Mouse (Mus musculus): Measurements from ENCODE around the gene Klrb1c. TPM values are rescaled to one million over a fixed set of nuclear protein-coding genes. Genes with fewer than 3 reads are reported as not detected.
"Not testable (repeated sequence)": the region's sequence is repeated elsewhere in the genome, so short reads cannot be mapped to it uniquely, and the experiment has no call there.

Klrb1c gene
- total and polyA plus RNA-seq, 2 experiments from 2014 or later, result 0.25 to 0.77 TPM

DNA sequence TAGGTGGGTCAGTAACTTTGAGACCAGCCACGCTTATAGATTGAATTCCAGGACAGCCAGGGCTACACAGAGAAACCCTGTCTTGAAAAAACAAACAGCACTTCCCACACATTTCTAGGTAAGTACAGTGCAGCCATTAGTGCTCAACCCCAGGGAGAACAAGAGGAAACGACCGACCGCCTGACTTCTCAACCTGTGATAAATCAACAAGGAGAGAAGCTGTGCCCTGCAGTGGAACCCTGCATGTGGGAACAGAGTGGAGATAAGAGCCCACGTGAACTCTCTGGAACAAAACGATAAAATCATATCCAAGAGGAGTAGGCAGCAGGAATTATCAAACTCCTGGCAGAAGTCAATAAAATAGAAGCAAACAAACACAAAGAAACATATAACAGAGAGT lies 4.7 kb upstream of the Klrb1c start:
- no peak overlapping the region for H3K4me2 ChIP-seq (ENCODE audit: low read depth, low read length, poor library complexity, severe bottlenecking)
- H3K9me3 ChIP-seq (ENCODE audit: low read length), result 0 out of 2 replicates have a peak, but pooled peaks cover 3% of the 10 kb centered on the region
- no peaks in the 10 kb centered on the region for H3K36me3 ChIP-seq (ENCODE audit: insufficient read depth, low read length)
- H3K27ac ChIP-seq (ENCODE audit: low read depth, low read length), result no peak overlapping the region
- TF ChIP-seq CTCF (IDR thresholded peaks at IDR 0.05), result no peak
- 67% methylated on average over 6 of the region's 6 CpGs for WGBS
- 0 out of 2 replicates have a peak, but pooled peaks cover 2% of the 10 kb centered on the region for H3K4me1 ChIP-seq (ENCODE audit: insufficient read depth, low read length)
- H3K9ac ChIP-seq (replicated peaks; ENCODE audit: low read length, poor library complexity, severe bottlenecking), result no peak overlapping the region
- H3K4me3 ChIP-seq (ENCODE audit: low read depth, low read length), result no peak overlapping the region
- ATAC-seq (ENCODE audit: low FRiP score) (no peak), DNase-seq (ENCODE audit: low spot score) (no peak)
- no peaks in the 10 kb centered on the region for H3K27me3 ChIP-seq (ENCODE audit: insufficient read depth, low read length)

DNA sequence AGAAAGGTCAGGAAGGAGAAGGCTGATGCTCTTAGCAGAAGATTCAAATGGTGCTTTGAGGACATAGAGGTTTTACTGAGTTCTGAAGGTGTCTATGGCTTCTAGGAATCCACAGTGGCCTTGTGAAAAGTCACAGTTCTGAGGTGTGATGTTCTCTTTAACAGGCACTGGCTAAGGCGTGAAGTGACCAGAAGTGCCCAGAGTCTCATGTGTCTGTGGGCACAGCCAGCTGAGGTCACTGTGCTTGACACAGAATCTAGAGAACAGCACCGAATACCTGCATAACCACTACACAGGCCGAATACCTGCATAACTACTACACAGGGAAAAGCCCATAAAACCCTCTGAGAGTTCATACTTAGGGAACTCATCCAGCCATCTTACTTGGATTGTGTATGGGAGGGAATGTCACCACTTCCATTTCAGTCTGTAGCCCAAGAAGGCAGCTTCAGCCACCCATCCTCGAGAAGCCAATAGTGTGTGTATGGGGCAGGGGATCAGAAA lies 1.5 kb upstream of the Klrb1c start:
- not testable (repeated sequence) for H3K9ac ChIP-seq (replicated peaks; ENCODE audit: low read length, poor library complexity, severe bottlenecking); H3K9me3 ChIP-seq (ENCODE audit: low read length); H3K27ac ChIP-seq (ENCODE audit: low read depth, low read length); H3K4me2 ChIP-seq (ENCODE audit: low read depth, low read length, poor library complexity, severe bottlenecking); H3K4me3 ChIP-seq (ENCODE audit: low read depth, low read length); ATAC-seq (ENCODE audit: low FRiP score); H3K36me3 ChIP-seq (ENCODE audit: insufficient read depth, low read length); DNase-seq (ENCODE audit: low spot score); H3K27me3 ChIP-seq (ENCODE audit: insufficient read depth, low read length); H3K4me1 ChIP-seq (ENCODE audit: insufficient read depth, low read length)
- 91% methylated on average over 4 of the region's 4 CpGs for WGBS

DNA sequence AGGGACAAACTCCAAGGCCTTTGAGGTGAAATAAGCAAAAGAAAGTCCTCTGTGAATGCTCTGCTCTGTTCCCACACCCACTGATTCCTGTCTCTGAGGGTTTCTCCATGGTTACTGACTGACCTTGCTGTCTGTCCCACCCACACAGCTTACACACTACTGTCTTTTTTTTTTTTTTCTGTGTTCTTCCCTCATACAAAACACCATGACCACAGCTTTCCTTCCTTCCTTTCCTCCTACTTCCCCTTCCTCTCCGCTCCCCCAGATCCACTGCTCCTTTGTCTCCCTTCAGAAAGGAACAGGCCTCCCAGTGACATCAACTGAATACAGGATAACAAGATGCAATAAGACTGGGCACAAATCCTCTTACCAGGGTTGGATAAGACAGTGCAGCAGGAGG lies 498 bp downstream of the Klrb1c start:
- no peaks in the 10 kb centered on the region for H3K36me3 ChIP-seq (ENCODE audit: insufficient read depth, low read length)
- H3K4me3 ChIP-seq (ENCODE audit: low read depth, low read length), result no peak overlapping the region
- whole genome bisulfite sequencing, result 57% methylated on average over 1 of the region's 1 CpGs

DNA sequence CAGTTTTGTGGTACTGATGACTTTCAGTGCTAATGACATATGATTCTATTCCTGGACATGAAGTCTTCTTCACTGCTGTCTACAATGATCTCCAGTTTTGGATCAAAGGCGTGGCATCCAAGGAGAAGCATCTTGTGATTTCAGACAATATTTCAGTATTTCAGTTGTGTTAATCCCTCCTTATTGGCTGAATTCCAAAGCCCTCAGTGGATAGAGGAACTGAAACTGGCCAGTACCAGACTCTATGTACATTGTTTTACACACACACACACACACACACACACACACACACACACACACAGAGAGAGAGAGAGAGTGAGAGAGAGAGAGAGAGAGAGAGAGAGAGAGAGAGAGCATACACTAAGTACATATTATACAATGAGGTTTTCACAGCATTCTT lies 2.6 kb downstream of the Klrb1c start:
- H3K4me1 ChIP-seq (ENCODE audit: insufficient read depth, low read length); H3K27me3 ChIP-seq (ENCODE audit: insufficient read depth, low read length); H3K4me3 ChIP-seq (ENCODE audit: low read depth, low read length); H3K4me2 ChIP-seq (ENCODE audit: low read depth, low read length, poor library complexity, severe bottlenecking); H3K9ac ChIP-seq (replicated peaks; ENCODE audit: low read length, poor library complexity, severe bottlenecking); H3K9me3 ChIP-seq (ENCODE audit: low read length); DNase-seq (ENCODE audit: low spot score); H3K27ac ChIP-seq (ENCODE audit: low read depth, low read length); H3K36me3 ChIP-seq (ENCODE audit: insufficient read depth, low read length); ATAC-seq (ENCODE audit: low FRiP score): not testable (repeated sequence)
- 84% methylated on average over 1 of the region's 1 CpGs for WGBS

More for the DNA sequence above, 498 bp downstream of the Klrb1c start:
- no peak for TF ChIP-seq CTCF (IDR thresholded peaks at IDR 0.05)
- Histone ChIP-seq H3K9me3 (ENCODE audit: low read length) (0 out of 2 replicates have a peak, but pooled peaks cover 3% of the 10 kb centered on the region), H3K4me1 (ENCODE audit: insufficient read depth, low read length) (no peaks in the 10 kb centered on the region), H3K27ac (ENCODE audit: low read depth, low read length) (no peak overlapping the region), H3K27me3 (ENCODE audit: insufficient read depth, low read length) (no peaks in the 10 kb centered on the region), H3K4me2 (ENCODE audit: low read depth, low read length, poor library complexity, severe bottlenecking) (no peak overlapping the region), H3K9ac (replicated peaks; ENCODE audit: low read length, poor library complexity, severe bottlenecking) (no peak overlapping the region)
- no peak for DNase-seq (ENCODE audit: low spot score)
- no peak for ATAC-seq (ENCODE audit: low FRiP score)

DNA sequence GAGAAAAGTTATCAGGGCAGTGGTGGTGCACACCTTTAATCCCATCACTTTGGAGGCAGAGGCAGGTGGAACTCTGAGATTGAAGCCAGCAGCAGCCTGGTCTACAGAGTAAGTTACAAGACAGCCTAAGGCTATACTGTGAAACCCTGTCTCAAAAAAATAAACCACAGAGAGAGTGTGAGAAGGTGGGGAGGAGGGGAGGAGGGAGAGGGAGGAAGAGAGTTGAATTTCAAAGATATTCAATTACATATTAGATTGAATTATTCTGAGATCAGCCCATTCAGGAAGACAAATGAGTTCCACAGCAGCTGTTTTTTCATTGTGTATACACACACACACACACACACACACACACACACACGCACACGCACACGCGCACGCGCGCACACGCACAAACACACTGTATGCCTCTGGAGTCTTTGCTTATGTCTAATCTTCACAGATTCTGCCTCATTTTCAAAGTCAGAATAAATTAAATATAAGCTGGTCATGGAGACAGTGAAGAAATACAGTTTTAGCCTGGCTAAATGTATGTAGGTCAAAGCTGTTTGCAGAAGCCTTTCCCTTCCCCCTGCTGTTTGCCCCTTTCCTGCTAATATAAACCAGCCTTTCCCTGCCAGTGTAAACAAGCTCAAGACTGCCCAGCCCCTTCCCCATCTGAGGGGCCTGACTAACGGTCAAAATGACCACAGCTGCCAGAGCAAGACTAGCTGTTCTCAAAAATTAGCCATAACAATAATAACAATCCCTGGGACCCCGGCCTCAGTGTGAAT lies 19.3 kb downstream of the Klrb1c start:
- ATAC-seq (ENCODE audit: low FRiP score) (no peak), DNase-seq (ENCODE audit: low spot score) (no peak)
- 76% methylated on average over 10 of the region's 10 CpGs for WGBS

DNA sequence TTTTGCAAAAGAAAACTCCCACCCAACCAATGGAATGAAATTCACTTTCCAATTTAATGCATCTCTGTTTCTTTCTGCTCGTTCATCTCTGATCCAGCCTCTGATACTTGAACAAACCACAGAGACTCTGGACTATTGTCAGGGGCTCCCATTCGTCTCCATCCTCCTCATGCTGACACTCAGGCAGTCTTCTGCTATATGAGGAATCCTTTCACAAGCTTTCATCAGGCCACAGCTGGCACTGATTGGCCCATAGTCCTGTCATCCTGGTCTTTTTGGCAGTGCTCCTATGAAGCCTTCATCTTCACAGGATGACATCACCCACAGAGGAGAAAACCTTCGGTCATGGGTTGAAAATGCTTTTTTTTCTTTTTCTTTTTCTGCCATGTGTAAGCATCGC lies 21.0 kb downstream of the Klrb1c start:
- ATAC-seq (ENCODE audit: low FRiP score) (no peak), DNase-seq (ENCODE audit: low spot score) (no peak)
- Histone ChIP-seq H3K27ac (ENCODE audit: low read depth, low read length) (no peak overlapping the region), H3K4me1 (ENCODE audit: insufficient read depth, low read length) (no peaks in the 10 kb centered on the region), H3K36me3 (ENCODE audit: insufficient read depth, low read length) (no peaks in the 10 kb centered on the region), H3K9ac (replicated peaks; ENCODE audit: low read length, poor library complexity, severe bottlenecking) (no peak overlapping the region), H3K27me3 (ENCODE audit: insufficient read depth, low read length) (no peaks in the 10 kb centered on the region), H3K9me3 (ENCODE audit: low read length) (no peaks in the 10 kb centered on the region), H3K4me3 (ENCODE audit: low read depth, low read length) (no peak overlapping the region), H3K4me2 (ENCODE audit: low read depth, low read length, poor library complexity, severe bottlenecking) (no peak overlapping the region)
- WGBS, result 73% methylated on average over 4 of the region's 4 CpGs
- TF ChIP-seq CTCF (IDR thresholded peaks at IDR 0.05), result no peak

More for the DNA sequence above, 19.3 kb downstream of the Klrb1c start:
- H3K4me2 ChIP-seq (ENCODE audit: low read depth, low read length, poor library complexity, severe bottlenecking), result no peak overlapping the region
- no peaks in the 10 kb centered on the region for H3K9me3 ChIP-seq (ENCODE audit: low read length)
- H3K4me1 ChIP-seq (ENCODE audit: insufficient read depth, low read length), result no peaks in the 10 kb centered on the region
- H3K4me3 ChIP-seq (ENCODE audit: low read depth, low read length), result no peak overlapping the region
- peak overlapping the region; percentile 43; the same call in 1 of the 2 replicates for H3K27ac ChIP-seq (ENCODE audit: low read depth, low read length)
- no peaks in the 10 kb centered on the region for H3K27me3 ChIP-seq (ENCODE audit: insufficient read depth, low read length)
- TF ChIP-seq CTCF (IDR thresholded peaks at IDR 0.05), result no peak
- no peak overlapping the region; the same call in 1 of the 2 replicates for H3K9ac ChIP-seq (replicated peaks; ENCODE audit: low read length, poor library complexity, severe bottlenecking)
- no peaks in the 10 kb centered on the region for H3K36me3 ChIP-seq (ENCODE audit: insufficient read depth, low read length)
